Mouse (Mus musculus): Measurements from ENCODE around the gene Hoxa13. TPM values are rescaled to one million over a fixed set of nuclear protein-coding genes. Genes with fewer than 3 reads are reported as not detected.

The Hoxa13 gene
- total RNA-seq, 2 experiments from 2014 or later = not detected

- peak in 1 of 2 experiments; percentile 30 for DNase-seq
- intact Hi-C loops (cut with DNase I) = no loop called here
Observed at GRCm38 (mm10) chr6:52216691-52217458, 43.8 kb downstream of the Hoxa13 start.

GRCm38 (mm10) chr6:52215771-52216535 is 44.7 kb downstream of the Hoxa13 start:
- intact Hi-C loops (cut with DNase I) = no loop called here
- no peak for DNase-seq

- intact Hi-C loops (cut with DNase I) = no loop called here
Observed at GRCm38 (mm10) chr6:52215070-52215469, 45.6 kb downstream of the Hoxa13 start.

GRCm38 (mm10) chr6:52214271-52214670 is 46.4 kb downstream of the Hoxa13 start:
- intact Hi-C loops (cut with DNase I) = no loop called here
- DNase-seq = no peak

More at GRCm38 (mm10) chr6:52215070-52215469, 45.6 kb downstream of the Hoxa13 start:
- DNase-seq = no peak

GRCm38 (mm10) chr6:52213119-52213986 is 47.3 kb downstream of the Hoxa13 start, which contains the start of the genes Hoxa3 and Gm28308:
Hoxa3 (minus strand) TSS chr6:52213336.
Gm28308 (minus strand) TSS chr6:52213339.
- intact Hi-C loops (cut with DNase I) = no loop called here
- DNase-seq = peak in 1 of 2 experiments; percentile 47

- intact Hi-C loops (cut with DNase I) = no loop called here
Observed at GRCm38 (mm10) chr6:52212556-52213118, 48.0 kb downstream of the Hoxa13 start.

GRCm38 (mm10) chr6:52211961-52212360 is 48.7 kb downstream of the Hoxa13 start:
- intact Hi-C loops (cut with DNase I) = no loop called here
- no peak for DNase-seq

More at GRCm38 (mm10) chr6:52212556-52213118, 48.0 kb downstream of the Hoxa13 start:
- no peak for DNase-seq

- peak; percentile 76 to 80 for DNase-seq
- intact Hi-C loops (cut with DNase I) = no loop called here
Observed at GRCm38 (mm10) chr6:52211170-52211935, 49.3 kb downstream of the Hoxa13 start.

- intact Hi-C loops (cut with DNase I) = no loop called here
- DNase-seq = no peak
Observed at GRCm38 (mm10) chr6:52209685-52210046, 51.0 kb downstream of the Hoxa13 start.

GRCm38 (mm10) chr6:52208868-52209684 is 51.6 kb downstream of the Hoxa13 start:
- DNase-seq = no peak
- intact Hi-C loops (cut with DNase I) = no loop called here

GRCm38 (mm10) chr6:52208072-52208867 is 52.4 kb downstream of the Hoxa13 start, which contains the start of gene Hoxa6:
Hoxa6 (minus strand) TSS chr6:52208722.
- intact Hi-C loops (cut with DNase I) = no loop called here
- no peak for DNase-seq

Small RNA genes lying within 50 kb of the gene (microRNA-seq; reads per million reads assigned to microRNA genes)
- 49.4 to 78.9 reads per million in 2 experiments for gene Mir196b

Other genes with a start within 250 kb of the Hoxa13 start
- gene Skap2, start 248.3 kb downstream of the Hoxa13 start, total RNA-seq (2021) = 10 to 100 TPM; 11.8 to 13.3 TPM
- under 1 TPM; 0.22 to 0.30 TPM for gene Hoxa1, start 102.6 kb downstream of the Hoxa13 start, total RNA-seq (2021)
- 1 to 10 TPM in 1 of 2 experiments, under 1 TPM in 1; 0.98 to 1.0 TPM for gene Hoxa2, start 96.0 kb downstream of the Hoxa13 start, total RNA-seq (2021)
- gene 5730596B20Rik, start 83.4 kb downstream of the Hoxa13 start, total RNA-seq (2021) = under 1 TPM; 0.10 to 0.17 TPM
- gene Hoxa4, start 69.1 kb downstream of the Hoxa13 start, total RNA-seq (2021) = 1 to 10 TPM in 1 of 2 experiments, under 1 TPM in 1; 0.69 to 1.3 TPM
- gene Hoxa5, start 56.3 kb downstream of the Hoxa13 start, total RNA-seq (2021) = 1 to 10 TPM; 1.2 to 1.6 TPM
- not detected for gene Hoxa6, start 52.2 kb downstream of the Hoxa13 start, total RNA-seq (2021)
- gene Hoxa3, start 47.5 kb downstream of the Hoxa13 start, total RNA-seq (2021) = 1 to 10 TPM; 1.5 TPM
- gene Gm28308, start 47.5 kb downstream of the Hoxa13 start, total RNA-seq (2021) = not detected
- gene Hoxa7, start 39.0 kb downstream of the Hoxa13 start, total RNA-seq (2021) = under 1 TPM; 0.40 to 0.41 TPM
- not detected for gene Hoxa9, start 29.8 kb downstream of the Hoxa13 start, total RNA-seq (2021)
- not detected for gene Hoxa10, start 20.0 kb downstream of the Hoxa13 start, total RNA-seq (2021)
- not detected for gene Hoxa11, start 15.1 kb downstream of the Hoxa13 start, total RNA-seq (2021)
- gene Evx1, start 52.6 kb upstream of the Hoxa13 start, total RNA-seq (2021) = not detected